Mouse (Mus musculus): ENCODE data around the gene Phospho1.
A peak's percentile ranks its signal among the peaks of the same experiment; 100 is the strongest.

Phospho1 gene

GRCm38 (mm10) chr11:95824071-95824876, at the start of gene Phospho1:
Phospho1 (plus strand) TSS chr11:95824499.
- DNase-seq (ENCODE audit: low spot score): peak; percentile 92

- no peak for DNase-seq (ENCODE audit: low spot score)
These were observed 46.7 kb upstream of the Phospho1 start for GRCm38 (mm10) chr11:95777323-95778297.

GRCm38 (mm10) chr11:95778831-95779251, 45.5 kb upstream of the Phospho1 start:
- DNase-seq (ENCODE audit: low spot score): no peak

- DNase-seq (ENCODE audit: low spot score): no peak
These were observed 44.9 kb upstream of the Phospho1 start for GRCm38 (mm10) chr11:95779366-95779765.

GRCm38 (mm10) chr11:95780480-95780879, 43.8 kb upstream of the Phospho1 start:
- DNase-seq (ENCODE audit: low spot score): no peak

- DNase-seq (ENCODE audit: low spot score): no peak
These were observed 42.7 kb upstream of the Phospho1 start for GRCm38 (mm10) chr11:95781557-95781956.

- DNase-seq (ENCODE audit: low spot score): no peak
These were observed 40.8 kb upstream of the Phospho1 start for GRCm38 (mm10) chr11:95783457-95783856.

- no peak for DNase-seq (ENCODE audit: low spot score)
These were observed 40.3 kb upstream of the Phospho1 start for GRCm38 (mm10) chr11:95783958-95784357.

GRCm38 (mm10) chr11:95785675-95786074, 38.6 kb upstream of the Phospho1 start:
- DNase-seq (ENCODE audit: low spot score): no peak

- DNase-seq (ENCODE audit: low spot score): no peak
These were observed 37.8 kb upstream of the Phospho1 start for GRCm38 (mm10) chr11:95786511-95786910.

GRCm38 (mm10) chr11:95789451-95789891, 34.8 kb upstream of the Phospho1 start:
- no peak for DNase-seq (ENCODE audit: low spot score)

- DNase-seq (ENCODE audit: low spot score): no peak
These were observed 32.5 kb upstream of the Phospho1 start for GRCm38 (mm10) chr11:95791787-95792186.

GRCm38 (mm10) chr11:95792950-95793509, 31.3 kb upstream of the Phospho1 start:
- DNase-seq (ENCODE audit: low spot score): no peak

- DNase-seq (ENCODE audit: low spot score): no peak
These were observed 30.1 kb upstream of the Phospho1 start for GRCm38 (mm10) chr11:95794201-95794600.

GRCm38 (mm10) chr11:95795582-95795981, 28.7 kb upstream of the Phospho1 start:
- no peak for DNase-seq (ENCODE audit: low spot score)

- DNase-seq (ENCODE audit: low spot score): no peak
These were observed 19.3 kb upstream of the Phospho1 start for GRCm38 (mm10) chr11:95805010-95805409.

- DNase-seq (ENCODE audit: low spot score): no peak
These were observed 18.8 kb upstream of the Phospho1 start for GRCm38 (mm10) chr11:95805527-95805926.

- no peak for DNase-seq (ENCODE audit: low spot score)
These were observed 16.4 kb upstream of the Phospho1 start for GRCm38 (mm10) chr11:95807884-95808283.

GRCm38 (mm10) chr11:95808448-95809011, 15.8 kb upstream of the Phospho1 start:
- DNase-seq (ENCODE audit: low spot score): no peak

GRCm38 (mm10) chr11:95809603-95810002, 14.7 kb upstream of the Phospho1 start:
- peak; percentile 46 for DNase-seq (ENCODE audit: low spot score)

GRCm38 (mm10) chr11:95810828-95811227, 13.5 kb upstream of the Phospho1 start:
- no peak for DNase-seq (ENCODE audit: low spot score)

- no peak for DNase-seq (ENCODE audit: low spot score)
These were observed 12.6 kb upstream of the Phospho1 start for GRCm38 (mm10) chr11:95811741-95812140.
